ENCODE assay signal across 7 mouse cellular contexts in the genomic region with DNA sequence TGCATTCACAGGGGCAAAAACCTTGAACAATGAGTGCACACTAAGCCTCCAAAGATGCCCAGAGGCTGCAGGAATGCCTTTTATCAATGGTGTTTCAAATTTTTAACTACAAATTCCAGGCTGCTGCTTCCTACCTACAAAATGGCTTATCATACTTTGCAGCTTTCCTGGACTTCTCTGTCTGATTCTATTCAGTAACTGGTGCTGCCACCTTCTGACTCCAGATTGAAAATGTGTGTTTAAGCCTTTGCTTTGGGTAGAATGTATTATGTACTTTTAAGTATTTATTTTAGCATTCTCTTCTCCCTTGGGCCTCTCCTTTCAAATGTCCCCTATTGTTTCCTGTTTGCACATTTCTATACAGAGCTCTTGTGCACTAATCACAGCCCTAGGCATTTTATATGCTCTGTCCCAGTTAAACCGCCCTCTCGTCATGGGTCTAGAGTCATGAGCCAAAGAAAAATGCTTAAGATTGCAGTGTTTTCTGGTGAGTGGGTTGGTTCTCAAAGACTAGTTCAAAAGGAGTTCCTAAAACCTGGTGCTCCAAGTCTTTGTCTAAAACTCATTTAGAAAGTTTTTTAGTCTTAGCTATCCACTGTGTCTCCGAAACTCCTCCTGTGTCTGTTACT.
DNase-seq lines count a peak whose midpoint lies in the region.

No protein-coding gene starts in this region.

- DNase-seq in left cerebral cortex, adult 11 months (ENCODE audit: low spot score), result peak; percentile 29
- no peak for DNase-seq in left cerebral cortex, adult 8-10 months (ENCODE audit: low spot score in 2 of 2)
- DNase-seq in cerebellum, adult 9-10 months, result peak; percentile 26
- peak; percentile 5 for DNase-seq in fibroblast of lung, adult 2 months (ENCODE audit: low read depth)
- peak; percentile 32 for DNase-seq in retina, postnatal 1 day
- no peak for DNase-seq in natural killer cell, adult 2 months (ENCODE audit: low spot score in 2 of 2)
- no peak for DNase-seq in gastrocnemius, postnatal 25 days

Comparison
In these comparisons a context has a peak if more than half of its experiments do, and no peak if none do; other contexts are left out.
1. DNase-seq: peak in left cerebral cortex, adult 11 months (single experiment), cerebellum, adult 9-10 months (single experiment), fibroblast of lung, adult 2 months (single experiment) and retina, postnatal 1 day (single experiment); none in left cerebral cortex, adult 8-10 months (0 of 2), natural killer cell, adult 2 months (0 of 2) and gastrocnemius, postnatal 25 days (single experiment).